Mouse (Mus musculus) E14TG2a.4 (cell line): ENCODE measurements around the gene Rsph10b.

Experiments used
- H3K27me3 ChIP-seq: 2 replicates; pipeline ENCODE4 v1.6.1; 2014; ENCODE audit warnings: low read length, control low read depth; ENCODE audit not compliant: insufficient read depth
- H3K36me3 ChIP-seq: 2 replicates; pipeline ENCODE4 v1.6.1; 2014; ENCODE audit warnings: low read length, control low read depth; ENCODE audit not compliant: insufficient read depth
- H3K4me1 ChIP-seq: replicated peaks from 2 replicates; pipeline ENCODE4 v1.6.1; 2014; ENCODE audit warnings: low read depth, low read length, control low read depth
- H3K4me3 ChIP-seq: replicated peaks from 2 replicates; pipeline ENCODE4 v1.5.1; 2014; ENCODE audit warnings: mild to moderate bottlenecking, low read length
- H3K9me3 ChIP-seq: 2 replicates; pipeline ENCODE4 v1.6.1; 2014; ENCODE audit warnings: low read length, control low read depth
- CTCF ChIP-seq: conservative IDR thresholded peaks from 2 replicates; pipeline ENCODE4 v1.5.1; 2014; ENCODE audit warnings: low read length
- NANOG ChIP-seq: IDR thresholded peaks from 2 replicates; pipeline ENCODE4 v1.6.1; 2014; ENCODE audit warnings: borderline replicate concordance, low read length, mixed read lengths
- POU5F1 ChIP-seq: IDR thresholded peaks from 2 replicates; pipeline ENCODE4 v1.6.1; 2014; ENCODE audit warnings: low read length, borderline replicate concordance

The Rsph10b gene

DNA sequence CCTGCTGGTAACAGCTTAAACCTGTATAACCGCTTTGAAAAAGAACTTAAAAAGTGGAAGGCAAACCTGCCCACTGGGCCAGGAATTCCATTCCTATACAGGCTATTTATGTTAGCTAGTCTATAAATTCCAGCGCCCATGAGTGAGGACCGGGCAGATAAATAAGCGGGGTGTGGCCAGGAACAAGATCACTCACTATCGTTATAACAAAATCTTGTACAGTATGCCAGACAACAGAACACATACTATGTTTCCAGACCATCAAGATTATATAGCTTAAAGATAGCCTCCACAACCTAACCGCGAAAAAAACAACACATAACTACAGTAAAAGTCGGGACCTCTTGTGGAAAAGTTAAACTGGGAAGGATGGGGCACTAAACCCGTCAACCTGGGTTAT is 23.9 kb upstream of the Rsph10b start:
- Histone ChIP-seq H3K4me1 (peaks cover 54% of the 10 kb centered on the region), H3K36me3 (peaks cover 66% of the 10 kb centered on the region), H3K9me3 (no peaks in the 10 kb centered on the region), H3K4me3 (peak overlapping the region; percentile 91), H3K27me3 (no peaks in the 10 kb centered on the region)
- no peak for TF ChIP-seq CTCF
- TF ChIP-seq NANOG, result no peak
- TF ChIP-seq POU5F1, result no peak

- H3K27me3 ChIP-seq, result no peaks in the 10 kb centered on the region
- TF ChIP-seq CTCF (no peak), POU5F1 (no peak), NANOG (no peak)
- H3K4me1 ChIP-seq, result peaks cover 46% of the 10 kb centered on the region
- H3K4me3 ChIP-seq, result peak within 1 kb of the TSS; percentile 91
- H3K9me3 ChIP-seq, result no peaks in the 10 kb centered on the region
- peaks cover 64% of the 10 kb centered on the region for H3K36me3 ChIP-seq
Measured at GRCm38 (mm10) chr5:143909417-143910400, 23.1 kb upstream of the Rsph10b start, which contains the start of the genes Aimp2 and Pms2. Gene Aimp2 (minus strand): TSS chr5:143909847. Gene Pms2 (plus strand): TSS chr5:143909964.

- TF ChIP-seq CTCF (no peak), NANOG (no peak), POU5F1 (no peak)
- H3K36me3 ChIP-seq, result peaks cover 86% of the 10 kb centered on the region
- no peaks in the 10 kb centered on the region for H3K27me3 ChIP-seq
- peaks cover under 1% of the 10 kb centered on the region for H3K4me1 ChIP-seq
- no peak overlapping the region for H3K4me3 ChIP-seq
- no peaks in the 10 kb centered on the region for H3K9me3 ChIP-seq
Measured at GRCm38 (mm10) chr5:143916221-143916620, 16.6 kb upstream of the Rsph10b start.

GRCm38 (mm10) chr5:143917418-143917817 is 15.4 kb upstream of the Rsph10b start:
- H3K4me3 ChIP-seq, result no peak overlapping the region
- no peaks in the 10 kb centered on the region for H3K9me3 ChIP-seq
- peaks cover 89% of the 10 kb centered on the region for H3K36me3 ChIP-seq
- TF ChIP-seq POU5F1 (no peak), NANOG (no peak), CTCF (peak; percentile 35)
- H3K27me3 ChIP-seq, result no peaks in the 10 kb centered on the region
- H3K4me1 ChIP-seq, result no peaks in the 10 kb centered on the region

DNA sequence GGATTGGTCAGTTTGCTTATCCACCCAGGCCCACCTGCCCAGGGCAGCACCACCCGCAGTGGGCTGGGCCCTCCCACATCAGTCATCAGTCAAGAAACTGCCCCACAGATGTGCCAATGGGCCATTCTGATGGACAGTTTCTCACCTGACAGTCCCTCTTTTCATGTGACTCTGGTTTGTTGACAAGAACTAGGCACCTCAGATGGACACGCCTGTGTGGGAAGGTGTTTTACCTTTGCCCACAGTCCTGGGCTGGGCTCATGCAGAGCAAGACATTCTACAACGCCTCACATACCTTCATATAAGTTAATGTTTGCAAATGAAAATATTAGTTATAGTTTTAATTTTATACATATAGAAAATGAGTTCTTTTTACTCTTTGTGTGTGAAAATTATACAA is 14.7 kb upstream of the Rsph10b start:
- TF ChIP-seq POU5F1, result no peak
- no peak for TF ChIP-seq NANOG
- no peak for TF ChIP-seq CTCF
- Histone ChIP-seq H3K4me1 (no peaks in the 10 kb centered on the region), H3K4me3 (no peak overlapping the region), H3K9me3 (no peaks in the 10 kb centered on the region), H3K27me3 (no peaks in the 10 kb centered on the region), H3K36me3 (peaks cover 89% of the 10 kb centered on the region)

DNA sequence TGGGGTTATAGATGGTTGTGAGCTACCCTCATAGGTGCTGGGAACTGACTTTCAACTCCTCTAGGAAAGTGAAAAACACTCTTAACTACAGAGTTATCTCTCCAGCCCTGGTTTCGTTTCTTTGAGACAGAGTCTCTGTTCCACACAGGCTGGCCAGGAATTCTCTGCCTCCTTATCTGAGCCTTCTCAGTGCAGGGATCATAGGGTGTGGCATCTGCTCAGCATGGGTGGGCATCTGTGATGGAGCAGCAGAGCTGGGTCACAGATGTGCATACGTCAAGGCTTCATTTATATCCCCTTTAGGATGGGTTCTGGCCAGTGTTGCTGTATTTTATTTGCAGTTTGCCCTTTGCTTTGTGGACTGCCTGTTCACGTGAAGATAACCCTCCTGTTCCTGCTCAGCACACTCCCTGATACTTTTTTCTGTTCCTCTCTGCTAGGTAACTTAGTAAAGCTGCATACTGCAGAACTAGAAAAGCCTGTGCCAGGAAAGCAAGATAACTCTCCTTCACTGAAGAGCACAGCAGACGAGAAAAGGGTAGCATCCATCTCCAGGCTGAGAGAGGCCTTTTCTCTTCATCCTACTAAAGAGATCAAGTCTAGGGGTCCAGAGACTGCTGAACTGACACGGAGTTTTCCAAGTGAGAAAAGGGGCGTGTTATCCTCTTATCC is 7.9 kb upstream of the Rsph10b start:
- Histone ChIP-seq H3K9me3 (no peaks in the 10 kb centered on the region), H3K4me3 (no peak overlapping the region), H3K36me3 (peaks cover 96% of the 10 kb centered on the region), H3K27me3 (no peaks in the 10 kb centered on the region), H3K4me1 (no peaks in the 10 kb centered on the region)
- TF ChIP-seq POU5F1 (no peak), CTCF (no peak), NANOG (no peak)

- H3K4me1 ChIP-seq, result peaks cover 13% of the 10 kb centered on the region
- no peaks in the 10 kb centered on the region for H3K27me3 ChIP-seq
- TF ChIP-seq POU5F1 (no peak), CTCF (no peak)
- H3K36me3 ChIP-seq, result peaks cover 94% of the 10 kb centered on the region
- no peaks in the 10 kb centered on the region for H3K9me3 ChIP-seq
- no peak within 1 kb of the TSS for H3K4me3 ChIP-seq
Measured at GRCm38 (mm10) chr5:143927875-143928274, 5.0 kb upstream of the Rsph10b start, which contains the start of gene Gm42421. Gene Gm42421 (plus strand): TSS chr5:143928175.

GRCm38 (mm10) chr5:143929291-143929690 is 3.5 kb upstream of the Rsph10b start:
- Histone ChIP-seq H3K4me3 (no peak overlapping the region), H3K9me3 (no peaks in the 10 kb centered on the region), H3K36me3 (peaks cover 80% of the 10 kb centered on the region), H3K4me1 (peaks cover 21% of the 10 kb centered on the region), H3K27me3 (no peaks in the 10 kb centered on the region)
- TF ChIP-seq CTCF, result no peak
- TF ChIP-seq POU5F1, result no peak
- no peak for TF ChIP-seq NANOG
